Mouse (Mus musculus) CH12.LX (cell line): ENCODE measurements around the gene Borcs7. TPM values are rescaled to one million over a fixed set of nuclear protein-coding genes. Genes with fewer than 3 reads are reported as not detected.

Experiments
- DNase-seq: peaks from one replicate; pipeline ENCODE4 v3.0.0-alpha.2; 2013; ENCODE audit errors: extremely low read depth
- H3K27ac ChIP-seq: 2 replicates; pipeline ENCODE4 v1.5.1; 2012; ENCODE audit warnings: low read depth, mild to moderate bottlenecking, control low read depth, moderate library complexity; ENCODE audit not compliant: insufficient read depth
- H3K27me3 ChIP-seq: replicated peaks from 2 replicates; pipeline ENCODE3; 2012; ENCODE audit warnings: inconsistent platforms
- H3K36me3 ChIP-seq, 2 experiments: replicated peaks in 1 of 2; 2 replicates each; pipeline versions ENCODE3 to v1.6.1; 2012; ENCODE audit warnings: inconsistent platforms in 1 of 2, low read length in 1 of 2, mild to moderate bottlenecking in 1 of 2, mixed read lengths in 1 of 2, moderate library complexity in 1 of 2; ENCODE audit not compliant: control insufficient read depth in 1 of 2, insufficient read depth in 1 of 2
- H3K4me1 ChIP-seq, 2 experiments: 2 replicates each; pipeline ENCODE4 v1.6.1; 2012; ENCODE audit warnings: inconsistent platforms in 1 of 2, moderate library complexity in 1 of 2; ENCODE audit not compliant: insufficient read depth in 2 of 2, control insufficient read depth in 1 of 2
- H3K4me2 ChIP-seq: 2 replicates; pipeline ENCODE4 v1.6.1; 2012; ENCODE audit warnings: low read depth, mild to moderate bottlenecking, control low read depth; ENCODE audit not compliant: poor library complexity, insufficient read depth, severe bottlenecking
- H3K4me3 ChIP-seq, 3 experiments: fragments of 150-350 bp in 1 of 3; sonication (generic) in 1 of 3; replicated peaks in 1 of 3; 2 replicates each; pipeline versions ENCODE3 to v1.5.1; 2011 to 2012; ENCODE audit warnings: low read depth in 2 of 3, low read length in 2 of 3, mild to moderate bottlenecking in 2 of 3, moderate library complexity in 2 of 3, control low read depth in 1 of 3, improper control_type of control experiment in 1 of 3, inconsistent platforms in 1 of 3, mixed read lengths in 1 of 3; ENCODE audit not compliant: poor library complexity in 1 of 3
- H3K79me2 ChIP-seq: replicated peaks from 2 replicates; pipeline ENCODE4 v1.6.1; 2012; ENCODE audit warnings: mild to moderate bottlenecking, moderate library complexity; ENCODE audit not compliant: control insufficient read depth, poor library complexity, insufficient read depth, severe bottlenecking; ENCODE audit errors: extremely low read depth
- H3K9ac ChIP-seq: 2 replicates; pipeline ENCODE4 v1.6.1; 2012; ENCODE audit warnings: low read depth, mild to moderate bottlenecking, control low read depth, moderate library complexity; ENCODE audit not compliant: insufficient read depth
- H3K9me3 ChIP-seq: replicated peaks from 2 replicates; pipeline ENCODE3; 2012; ENCODE audit warnings: low read length, inconsistent platforms, mixed read lengths
- BHLHE40 ChIP-seq: IDR thresholded peaks from 2 replicates; pipeline ENCODE4 v1.6.1; 2011; ENCODE audit warnings: mild to moderate bottlenecking, low read depth, low read length, improper control_type of control experiment
- CHD1 ChIP-seq: IDR thresholded peaks from 2 replicates; pipeline ENCODE4 v1.6.1; 2012; ENCODE audit warnings: low read depth, low read length, improper control_type of control experiment, inconsistent platforms
- CTCF ChIP-seq, 2 experiments: IDR thresholded peaks in 1 of 2; conservative IDR thresholded peaks in 1 of 2; 2 replicates each; pipeline ENCODE4 v1.5.1; 2011 to 2012; ENCODE audit warnings: low read depth in 2 of 2, low read length in 2 of 2, improper control_type of control experiment in 1 of 2, inconsistent platforms in 1 of 2, mild to moderate bottlenecking in 1 of 2, moderate library complexity in 1 of 2
- EP300 ChIP-seq: IDR thresholded peaks from 2 replicates; pipeline ENCODE4 v1.6.1; 2011; ENCODE audit warnings: low read length, improper control_type of control experiment
- ETS1 ChIP-seq: conservative IDR thresholded peaks from 2 replicates; pipeline ENCODE4 v1.6.1; 2012; ENCODE audit warnings: low read depth, mild to moderate bottlenecking, inconsistent platforms, low read length, improper control_type of control experiment, moderate library complexity
- GABPA ChIP-seq: IDR thresholded peaks from 2 replicates; pipeline ENCODE4 v1.6.1; 2012; ENCODE audit warnings: low read depth, low read length, improper control_type of control experiment, inconsistent platforms; ENCODE audit not compliant: insufficient replicate concordance
- HCFC1 ChIP-seq: IDR thresholded peaks from 2 replicates; pipeline ENCODE4 v1.6.1; 2012; ENCODE audit warnings: low read depth, mild to moderate bottlenecking, inconsistent platforms, low read length, improper control_type of control experiment
- IRF4 ChIP-seq: IDR thresholded peaks from 2 replicates; pipeline ENCODE4 v1.6.1; 2014; ENCODE audit warnings: low read depth, mild to moderate bottlenecking, inconsistent platforms, low read length, improper control_type of control experiment
- JUND ChIP-seq: conservative IDR thresholded peaks from 2 replicates; pipeline ENCODE4 v1.6.1; 2011; ENCODE audit warnings: low read depth, low read length, improper control_type of control experiment
- MAFK ChIP-seq: IDR thresholded peaks from 2 replicates; pipeline ENCODE4 v1.6.1; 2011; ENCODE audit warnings: low read length, improper control_type of control experiment; ENCODE audit not compliant: insufficient replicate concordance
- MAX ChIP-seq: IDR thresholded peaks from 2 replicates; pipeline ENCODE4 v1.6.1; 2011; ENCODE audit warnings: low read length, improper control_type of control experiment
- MEF2A ChIP-seq: IDR thresholded peaks from 2 replicates; pipeline ENCODE4 v1.6.1; 2014; ENCODE audit warnings: low read depth, mild to moderate bottlenecking, inconsistent platforms, low read length, improper control_type of control experiment, borderline replicate concordance
- NELFE ChIP-seq: IDR thresholded peaks from 2 replicates; pipeline ENCODE4 v1.6.1; 2011; ENCODE audit warnings: low read depth, low read length, improper control_type of control experiment
- PAX5 ChIP-seq: IDR thresholded peaks from 2 replicates; pipeline ENCODE4 v1.6.1; 2012; ENCODE audit warnings: low read length, inconsistent platforms, mixed read lengths
- POLR2AphosphoS2 ChIP-seq: IDR thresholded peaks from 2 replicates; pipeline ENCODE4 v1.6.1; 2011; ENCODE audit warnings: low read depth, low read length, improper control_type of control experiment
- RAD21 ChIP-seq: IDR thresholded peaks from 2 replicates; pipeline ENCODE4 v1.6.1; 2011; ENCODE audit warnings: low read depth, mild to moderate bottlenecking, low read length, improper control_type of control experiment, moderate library complexity
- RCOR1 ChIP-seq: conservative IDR thresholded peaks from 2 replicates; pipeline ENCODE4 v1.6.1; 2012; ENCODE audit warnings: low read depth, mild to moderate bottlenecking, inconsistent platforms, low read length, improper control_type of control experiment
- SMC3 ChIP-seq: IDR thresholded peaks from 2 replicates; pipeline ENCODE4 v1.6.1; 2011; ENCODE audit warnings: low read depth, low read length, improper control_type of control experiment
- TCF12 ChIP-seq: IDR thresholded peaks from 2 replicates; pipeline ENCODE4 v1.6.1; 2014; ENCODE audit warnings: low read depth, mild to moderate bottlenecking, inconsistent platforms, low read length, improper control_type of control experiment
- UBTF ChIP-seq: IDR thresholded peaks from 2 replicates; pipeline ENCODE4 v1.6.1; 2012; ENCODE audit warnings: low read depth, mild to moderate bottlenecking, inconsistent platforms, low read length, improper control_type of control experiment, moderate library complexity
- ZC3H11A ChIP-seq: IDR thresholded peaks from 2 replicates; pipeline ENCODE4 v1.6.1; 2012; ENCODE audit warnings: low read depth, mild to moderate bottlenecking, inconsistent platforms, low read length, improper control_type of control experiment
- ZMIZ1 ChIP-seq: IDR thresholded peaks from 2 replicates; pipeline ENCODE4 v1.6.1; 2012; ENCODE audit warnings: low read depth, mild to moderate bottlenecking, inconsistent platforms, low read length, improper control_type of control experiment
- dilution Hi-C: fragments of 300-500 bp; cut with MboI; formaldehyde crosslinking; loops from 2 replicates; pipeline ENCODE4 v1.14.3; 2020; ENCODE audit warnings: low sequenced_read_pairs; ENCODE audit not compliant: extremely low pct_unique_long_range_greater_than_20kb, extremely low pct_ligation_motif_present
- in situ Hi-C: fragments of 300-500 bp; cut with MboI; formaldehyde crosslinking; loops from 3 replicates; pipeline ENCODE4 v1.14.3; 2019; ENCODE audit warnings: low sequenced_read_pairs, low pct_ligation_motif_present, low pct_unique_long_range_greater_than_20kb, mixed read lengths
- polyA plus RNA-seq: library from polyadenylated mRNA; unstranded; fragments of >175 nt; gene quantifications from 2 replicates; pipeline ENCODE4 v1.2.1, GENCODE M21; 2012; ENCODE audit warnings: low read depth; ENCODE audit not compliant: insufficient read length
- total RNA-seq, 2 experiments: library from RNA; depleted of rRNA; stranded (reverse); fragments of 300-350 nt in 1 of 2; fragments of >200 nt in 1 of 2; gene quantifications; 2 replicates each; pipeline ENCODE4 v1.2.3; 2012 to 2014

The Borcs7 gene
- total and polyA plus RNA-seq, 3 experiments: 6.6 to 14.5 (median 7.6) TPM

DNA sequence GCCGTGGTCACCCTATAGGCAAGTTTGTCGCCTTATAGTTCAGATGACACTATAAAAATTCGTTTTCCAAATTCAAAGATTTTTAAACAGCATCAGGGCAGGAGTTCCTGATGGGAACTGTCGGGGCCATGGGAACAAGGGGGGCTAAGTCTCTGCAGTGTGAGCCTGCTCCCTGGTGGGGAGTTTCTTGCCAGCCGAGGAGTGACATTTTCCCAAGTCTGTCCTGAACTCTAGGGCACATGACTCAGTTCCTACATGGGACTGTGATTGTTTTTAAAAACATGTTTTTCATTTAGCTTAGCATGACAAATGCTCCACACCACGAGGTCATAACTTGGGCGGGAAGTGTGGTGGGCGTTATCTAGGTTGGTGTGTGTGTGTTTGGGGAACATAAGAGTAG, 41.9 kb upstream of the Borcs7 start:
- peaks cover 0 to 11% of the 10 kb centered on the region in 2 experiments; a peak in 1 of 4 replicates for H3K4me1 ChIP-seq
- no peak overlapping the region for H3K4me3 ChIP-seq
- H3K27ac ChIP-seq: no peak overlapping the region
- dilution Hi-C loops: no loop called here
- TF ChIP-seq RAD21 (no peak), POLR2AphosphoS2 (no peak), RCOR1 (no peak), JUND (no peak), UBTF (no peak), TCF12 (no peak), CTCF (conservative IDR thresholded peaks at IDR 0.05 in 1 of 2, IDR thresholded peaks at IDR 0.05 in 1 of 2; ENCODE audit: low read depth in 2 of 2, low read length in 2 of 2) (no peak), IRF4 (no peak), PAX5 (no peak), MAFK (no peak), SMC3 (no peak), ETS1 (no peak), MEF2A (no peak)
- H3K9me3 ChIP-seq: no peaks in the 10 kb centered on the region
- in situ Hi-C loops: no loop called here
- DNase-seq: no peak
- H3K4me2 ChIP-seq: no peak overlapping the region
- no peaks in the 10 kb centered on the region for H3K27me3 ChIP-seq
- H3K79me2 ChIP-seq: 0 out of 2 replicates have a peak, but pooled peaks cover 4% of the 10 kb centered on the region
- no peak overlapping the region for H3K9ac ChIP-seq
- peaks cover 29 to 84% of the 10 kb centered on the region in 2 experiments for H3K36me3 ChIP-seq

DNA sequence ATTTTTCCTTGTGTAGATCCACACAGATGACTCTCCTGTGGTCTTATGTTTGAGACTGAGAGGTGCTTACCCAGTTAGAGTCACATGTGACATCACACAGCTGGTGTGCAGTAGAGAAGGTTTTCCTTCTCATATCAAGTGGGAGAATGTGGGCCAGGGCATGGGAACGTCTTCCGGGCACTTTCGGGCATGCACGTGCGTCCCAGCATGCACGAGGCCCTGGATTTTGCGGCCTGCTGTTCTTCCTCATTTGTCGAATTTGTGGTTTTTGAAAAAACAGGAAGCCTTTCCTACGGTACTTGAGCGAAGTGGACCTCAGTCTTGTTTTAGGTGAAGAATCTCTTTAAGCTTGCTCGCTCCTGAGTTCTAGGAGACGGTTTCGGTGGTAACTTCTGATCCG, 41.1 kb upstream of the Borcs7 start:
- Histone ChIP-seq H3K36me3 (peaks cover 36 to 85% of the 10 kb centered on the region in 2 experiments), H3K4me3 (no peak overlapping the region), H3K79me2 (no peaks in the 10 kb centered on the region), H3K4me2 (no peak overlapping the region), H3K4me1 (peaks cover 0 to 15% of the 10 kb centered on the region in 2 experiments; a peak in 2 of 4 replicates), H3K27ac (no peak overlapping the region), H3K9ac (no peak overlapping the region), H3K27me3 (no peaks in the 10 kb centered on the region), H3K9me3 (no peaks in the 10 kb centered on the region)
- no peak for TF ChIP-seq CHD1
- TF ChIP-seq MEF2A: no peak
- no peak for TF ChIP-seq NELFE
- no peak for TF ChIP-seq MAX
- no peak for TF ChIP-seq ZC3H11A
- no peak for TF ChIP-seq GABPA
- no peak for TF ChIP-seq ZMIZ1
- no peak for TF ChIP-seq IRF4
- TF ChIP-seq BHLHE40: no peak
- TF ChIP-seq CTCF (conservative IDR thresholded peaks at IDR 0.05 in 1 of 2, IDR thresholded peaks at IDR 0.05 in 1 of 2; ENCODE audit: low read depth in 2 of 2, low read length in 2 of 2): no peak
- TF ChIP-seq HCFC1: no peak
- TF ChIP-seq EP300: no peak
- in situ Hi-C loops: no loop called here
- no peak for DNase-seq
- dilution Hi-C loops: no loop called here
